Mouse (Mus musculus): ENCODE results near the gene Ern1.
"Not testable (repeated sequence)": the region's sequence is repeated elsewhere in the genome, so short reads cannot be mapped to it uniquely, and the experiment has no call there.

Ern1 gene

GRCm38 (mm10) chr11:106502631-106503424, 15.2 kb upstream of the Ern1 start:
- DNase-seq (ENCODE audit: low spot score): no peak

GRCm38 (mm10) chr11:106502159-106502505, 14.5 kb upstream of the Ern1 start:
- no peak for DNase-seq (ENCODE audit: low spot score)

GRCm38 (mm10) chr11:106501308-106502158, 13.9 kb upstream of the Ern1 start:
- peak; percentile 84 for DNase-seq (ENCODE audit: low spot score)

GRCm38 (mm10) chr11:106500393-106501307, 13.0 kb upstream of the Ern1 start:
- peak; percentile 99 for DNase-seq (ENCODE audit: low spot score)

- no peak for DNase-seq (ENCODE audit: low spot score)
Measured at GRCm38 (mm10) chr11:106498739-106499379, 11.2 kb upstream of the Ern1 start.

- DNase-seq (ENCODE audit: low spot score): no peak
Measured at GRCm38 (mm10) chr11:106497926-106498325, 10.3 kb upstream of the Ern1 start.

GRCm38 (mm10) chr11:106497009-106497408, 9.4 kb upstream of the Ern1 start:
- not testable (repeated sequence) for DNase-seq (ENCODE audit: low spot score)

GRCm38 (mm10) chr11:106492984-106493669, 5.5 kb upstream of the Ern1 start:
- DNase-seq (ENCODE audit: low spot score): no peak

GRCm38 (mm10) chr11:106491393-106491792, 3.7 kb upstream of the Ern1 start:
- DNase-seq (ENCODE audit: low spot score): peak; percentile 95

GRCm38 (mm10) chr11:106490600-106490999, 2.9 kb upstream of the Ern1 start:
- DNase-seq (ENCODE audit: low spot score): not testable (repeated sequence)

GRCm38 (mm10) chr11:106490057-106490456, 2.4 kb upstream of the Ern1 start:
- DNase-seq (ENCODE audit: low spot score): no peak

- no peak for DNase-seq (ENCODE audit: low spot score)
Measured at GRCm38 (mm10) chr11:106489036-106489693, 1.5 kb upstream of the Ern1 start.

- no peak for DNase-seq (ENCODE audit: low spot score)
Measured at GRCm38 (mm10) chr11:106488126-106488561, 492 bp upstream of the Ern1 start.

GRCm38 (mm10) chr11:106486866-106487732, 553 bp downstream of the Ern1 start:
- peak; percentile 45 for DNase-seq (ENCODE audit: low spot score)

GRCm38 (mm10) chr11:106486042-106486865, 1.4 kb downstream of the Ern1 start:
- no peak for DNase-seq (ENCODE audit: low spot score)

GRCm38 (mm10) chr11:106485611-106486010, 2.0 kb downstream of the Ern1 start:
- DNase-seq (ENCODE audit: low spot score): no peak

- DNase-seq (ENCODE audit: low spot score): no peak
Measured at GRCm38 (mm10) chr11:106484875-106485274, 2.8 kb downstream of the Ern1 start.

- no peak for DNase-seq (ENCODE audit: low spot score)
Measured at GRCm38 (mm10) chr11:106482867-106483266, 4.8 kb downstream of the Ern1 start.
